Mouse (Mus musculus) forelimb bud, embryonic 11.5 days (tissue): Measurements from ENCODE around the gene B3gnt9.

ENCODE experiments used
- DNase-seq: peaks from one replicate; pipeline ENCODE4 v3.0.0-alpha.2; 2012; ENCODE audit warnings: low read depth, low spot score

B3gnt9 gene

DNA sequence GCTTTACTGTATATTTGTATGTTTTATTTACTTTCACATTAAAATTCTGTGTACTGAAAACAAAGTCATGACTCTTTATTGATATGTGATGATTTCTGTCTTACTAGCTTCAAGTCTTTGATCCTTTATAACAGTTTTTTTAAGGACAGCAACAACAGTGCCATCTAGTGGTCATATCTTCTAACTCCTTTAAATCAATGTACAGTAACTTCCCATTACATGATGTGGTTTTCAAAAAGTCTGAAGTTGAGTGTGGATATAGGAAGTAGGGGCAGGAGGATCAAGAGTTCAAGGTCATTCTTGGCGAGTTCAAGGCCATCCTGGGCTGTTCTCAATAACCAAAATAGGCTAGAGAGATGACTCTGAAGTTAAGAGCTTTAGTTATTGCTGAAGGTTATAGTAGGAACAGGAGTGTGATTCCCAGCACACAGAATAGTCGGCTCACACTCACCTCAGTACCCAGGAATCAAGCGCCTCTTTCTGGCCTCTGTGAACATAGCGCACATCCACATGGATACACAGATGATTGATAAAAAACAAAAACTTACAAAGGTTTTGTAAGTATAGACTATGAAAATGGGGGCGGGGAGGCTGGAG is 36.9 kb downstream of the B3gnt9 start:
- DNase-seq = peak; percentile 63

GRCm38 (mm10) chr8:105214104-105214503 is 40.8 kb downstream of the B3gnt9 start:
- DNase-seq = no peak

- DNase-seq = no peak
These were observed 45.5 kb downstream of the B3gnt9 start for GRCm38 (mm10) chr8:105209153-105210110.

DNA sequence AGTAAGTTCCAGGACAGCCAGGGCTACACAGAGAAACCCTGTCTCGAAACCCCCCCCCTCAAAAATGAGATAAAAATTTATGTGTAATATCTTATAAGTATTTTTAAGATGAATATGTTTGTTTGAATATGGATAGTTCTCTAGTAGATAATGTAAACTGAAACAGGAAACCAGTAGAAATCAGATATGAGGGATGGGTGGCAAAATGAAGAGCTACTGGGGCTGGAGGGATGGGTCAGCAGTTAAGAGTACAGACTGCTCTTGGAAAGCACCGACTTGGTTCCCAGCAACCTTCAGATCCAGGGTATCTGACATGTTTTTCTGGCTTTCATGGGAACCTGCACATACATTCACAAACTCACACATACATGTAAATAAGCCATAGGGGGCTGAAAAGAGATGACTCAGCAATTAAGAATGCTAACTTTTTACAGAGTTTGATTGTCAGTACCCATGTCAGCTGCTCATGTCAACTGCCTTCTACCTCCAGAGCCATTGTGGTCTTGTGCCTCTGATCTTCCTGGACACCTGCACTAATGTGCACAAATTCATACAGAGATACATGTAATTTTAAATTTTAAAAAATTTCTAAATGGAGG is 47.2 kb downstream of the B3gnt9 start:
- DNase-seq = no peak

GRCm38 (mm10) chr8:105206766-105207275 is 48.1 kb downstream of the B3gnt9 start:
- DNase-seq = no peak

DNA sequence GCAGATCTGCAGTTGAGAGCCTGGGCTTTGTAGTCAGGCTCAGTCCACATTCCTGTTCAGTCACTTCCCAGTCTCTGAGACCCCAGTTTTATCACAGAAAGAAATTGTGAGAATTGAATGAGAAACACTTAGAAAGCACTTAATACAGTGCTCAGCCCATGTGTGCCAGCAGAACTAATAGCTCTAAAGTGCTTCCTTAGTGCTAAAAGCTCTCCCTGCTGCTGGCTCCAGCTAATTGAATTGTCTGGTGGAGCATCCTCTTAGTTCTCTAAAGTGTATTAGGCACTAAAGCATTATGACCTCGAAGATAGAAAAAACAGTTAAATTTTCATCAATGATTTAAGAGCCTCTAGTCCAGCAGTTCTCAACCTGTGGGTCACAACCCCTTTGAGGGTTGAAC is 49.2 kb downstream of the B3gnt9 start:
- DNase-seq = no peak
